Mouse (Mus musculus) cerebellum, adult 9-10 months (tissue): ENCODE measurements around the gene Tmem37.

ENCODE experiments used
- DNase-seq: peaks from one replicate; pipeline ENCODE4 v3.0.0; 2022

Tmem37 gene

GRCm38 (mm10) chr1:120073519-120074306 is at the start of gene Tmem37:
TSS of gene Tmem37 (minus strand) at chr1:120074074.
- peak; percentile 18 for DNase-seq

- DNase-seq: no peak
These were observed 48.9 kb upstream of the Tmem37 start for GRCm38 (mm10) chr1:120122634-120123383.

- DNase-seq: no peak
These were observed 48.2 kb upstream of the Tmem37 start for GRCm38 (mm10) chr1:120121930-120122530.

GRCm38 (mm10) chr1:120120969-120121811 is 47.3 kb upstream of the Tmem37 start, which contains the start of the genes Dbi and 3110009E18Rik:
TSS of gene Dbi (minus strand) at chr1:120121078.
TSS of gene 3110009E18Rik (plus strand) at chr1:120121187.
- DNase-seq: peak; percentile 99

GRCm38 (mm10) chr1:120120141-120120968 is 46.5 kb upstream of the Tmem37 start:
- peak; percentile 69 for DNase-seq

GRCm38 (mm10) chr1:120119389-120119788 is 45.5 kb upstream of the Tmem37 start:
- DNase-seq: peak; percentile 57

GRCm38 (mm10) chr1:120118854-120119253 is 45.0 kb upstream of the Tmem37 start:
- peak; percentile 38 for DNase-seq

- DNase-seq: no peak
These were observed 42.2 kb upstream of the Tmem37 start for GRCm38 (mm10) chr1:120116106-120116505.

- DNase-seq: peak; percentile 90
These were observed 41.8 kb upstream of the Tmem37 start for GRCm38 (mm10) chr1:120115671-120116081.

GRCm38 (mm10) chr1:120112251-120113187 is 38.6 kb upstream of the Tmem37 start:
- no peak for DNase-seq

GRCm38 (mm10) chr1:120111766-120112165 is 37.9 kb upstream of the Tmem37 start:
- DNase-seq: no peak

- no peak for DNase-seq
These were observed 36.0 kb upstream of the Tmem37 start for GRCm38 (mm10) chr1:120109741-120110432.

- no peak for DNase-seq
These were observed 31.7 kb upstream of the Tmem37 start for GRCm38 (mm10) chr1:120105556-120105959.

- DNase-seq: no peak
These were observed 27.3 kb upstream of the Tmem37 start for GRCm38 (mm10) chr1:120101227-120101609.

- DNase-seq: no peak
These were observed 26.8 kb upstream of the Tmem37 start for GRCm38 (mm10) chr1:120100456-120101226.

GRCm38 (mm10) chr1:120099483-120099882 is 25.6 kb upstream of the Tmem37 start:
- no peak for DNase-seq

- DNase-seq: peak; percentile 63
These were observed 24.5 kb upstream of the Tmem37 start for GRCm38 (mm10) chr1:120098327-120098726.

- no peak for DNase-seq
These were observed 21.0 kb upstream of the Tmem37 start for GRCm38 (mm10) chr1:120094920-120095319.
